Mouse (Mus musculus): Measurements from ENCODE around the gene Unk. TPM values are rescaled to one million over a fixed set of nuclear protein-coding genes. Genes with fewer than 3 reads are reported as not detected.

The Unk gene
- polyA plus RNA-seq, 1 experiment from 2014 or later = 49.1 TPM

GRCm38 (mm10) chr11:116002894-116003293, 27.2 kb upstream of the Unk start:
- no peak for ATAC-seq (ENCODE audit: low FRiP score)
- no peak overlapping the region for H3K4me3 ChIP-seq
- no peak overlapping the region for H3K9ac ChIP-seq
- H3K27me3 ChIP-seq = peaks cover 16% of the 10 kb centered on the region
- H3K4me1 ChIP-seq = peaks cover 23% of the 10 kb centered on the region
- H3K36me3 ChIP-seq = no peaks in the 10 kb centered on the region
- no peak overlapping the region for H3K27ac ChIP-seq
- no peak overlapping the region for H3K4me2 ChIP-seq (replicated peaks)
- H3K9me3 ChIP-seq (replicated peaks) = no peaks in the 10 kb centered on the region
- 88% methylated on average over 3 of the region's 3 CpGs for WGBS

DNA sequence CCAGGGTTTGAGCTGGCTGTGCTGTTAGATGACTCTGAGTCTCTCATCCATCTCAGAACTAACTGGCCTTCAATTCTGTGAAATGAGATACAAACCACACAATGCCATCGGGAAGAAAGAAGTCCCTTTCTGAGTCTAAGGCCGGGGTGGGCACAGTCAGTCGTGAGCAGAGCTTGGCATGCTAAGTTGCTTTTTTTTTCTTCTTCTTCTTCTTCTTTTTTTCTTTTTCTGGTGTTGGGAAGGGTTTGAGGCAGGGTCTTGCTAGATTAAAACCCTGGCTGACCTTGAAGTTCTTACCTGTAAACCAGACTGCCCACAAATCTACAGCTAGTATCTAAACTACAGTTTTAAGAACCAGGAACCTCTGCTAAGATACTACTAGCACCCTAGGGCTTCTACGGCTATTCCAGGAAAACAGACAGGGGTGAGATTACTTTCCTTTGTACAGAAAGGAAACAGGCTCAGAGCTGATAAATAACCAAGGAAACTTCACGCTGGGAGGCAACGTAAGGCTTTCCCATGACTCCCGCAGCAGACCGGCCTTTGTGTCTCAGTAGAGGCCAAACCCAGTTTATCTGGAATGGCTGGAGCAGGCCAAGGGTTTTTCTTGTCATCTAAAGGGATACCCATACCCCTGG, 25.8 kb upstream of the Unk start:
- Histone ChIP-seq H3K9ac (peak overlapping the region; percentile 50), H3K36me3 (no peaks in the 10 kb centered on the region), H3K9me3 (replicated peaks) (no peaks in the 10 kb centered on the region), H3K27me3 (peaks cover 16% of the 10 kb centered on the region), H3K4me3 (peak overlapping the region; percentile 35), H3K4me2 (replicated peaks) (peak overlapping the region; percentile 65), H3K4me1 (peaks cover 23% of the 10 kb centered on the region), H3K27ac (no peak overlapping the region)
- ATAC-seq (ENCODE audit: low FRiP score) = no peak
- 37% methylated on average over 8 of the region's 8 CpGs for WGBS

DNA sequence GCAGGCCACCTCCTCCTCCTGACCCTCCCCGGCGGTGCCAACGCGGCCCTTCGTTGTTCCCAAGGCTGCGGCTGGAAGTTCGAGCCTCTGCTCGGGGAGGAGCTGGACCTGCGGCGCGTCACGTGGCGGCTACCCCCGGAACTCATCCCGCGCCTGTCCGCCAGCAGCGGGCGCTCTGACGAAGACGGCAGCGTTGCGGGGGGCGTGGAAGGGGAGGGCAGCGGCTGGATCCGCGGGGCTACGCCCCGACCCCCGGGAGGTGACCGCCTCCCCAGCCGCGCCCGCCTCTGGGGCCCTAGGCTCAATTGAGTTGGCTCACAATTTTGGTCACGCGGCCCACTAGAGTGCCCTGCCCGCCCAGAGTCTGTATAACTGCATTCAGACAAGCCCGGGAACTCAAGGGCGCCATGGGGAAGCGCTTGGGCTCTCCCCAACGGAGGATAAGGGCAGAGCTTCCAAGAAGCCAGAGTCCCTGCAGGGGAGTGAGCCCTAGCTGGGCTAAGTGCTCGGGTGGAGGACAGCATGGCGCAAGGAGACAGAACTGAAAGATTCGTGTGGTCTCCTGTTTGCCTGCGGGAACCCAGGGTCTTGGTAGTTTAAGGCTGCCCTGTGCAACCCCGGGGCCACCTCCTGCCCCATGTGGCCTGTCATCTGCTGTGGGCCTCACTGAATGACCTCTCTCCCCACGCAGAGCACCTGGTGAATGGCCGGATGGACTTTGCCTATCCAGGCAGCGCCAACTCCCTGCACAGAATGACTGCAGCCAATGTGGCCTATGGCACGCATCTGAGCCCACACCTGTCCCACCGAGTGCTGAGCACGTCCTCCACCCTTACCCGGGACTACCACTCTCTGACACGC, 25.1 kb upstream of the Unk start:
- Histone ChIP-seq H3K36me3 (0 out of 2 replicates have a peak, but pooled peaks cover 6% of the 10 kb centered on the region), H3K9ac (peak overlapping the region; percentile 50), H3K27me3 (peaks cover 12% of the 10 kb centered on the region), H3K27ac (peak overlapping the region; percentile 35; the same call in 1 of the 2 replicates), H3K4me2 (replicated peaks) (peak overlapping the region; percentile 65), H3K4me1 (peaks cover 20% of the 10 kb centered on the region), H3K9me3 (replicated peaks) (no peaks in the 10 kb centered on the region), H3K4me3 (peak overlapping the region; percentile 35)
- 6% methylated on average over 54 of the region's 54 CpGs for WGBS
- peak; percentile 7; the same call in 1 of the 2 replicates for ATAC-seq (ENCODE audit: low FRiP score)

- ATAC-seq (ENCODE audit: low FRiP score) = peak; percentile 46
- Histone ChIP-seq H3K9ac (no peak overlapping the region; the same call in 1 of the 2 replicates), H3K4me2 (replicated peaks) (peak overlapping the region; percentile 65; the same call in 1 of the 2 replicates), H3K4me1 (peaks cover 17% of the 10 kb centered on the region), H3K27me3 (peaks cover 9% of the 10 kb centered on the region; the same call in 1 of the 2 replicates), H3K9me3 (replicated peaks) (no peaks in the 10 kb centered on the region), H3K27ac (no peak overlapping the region), H3K4me3 (no peak overlapping the region; the same call in 1 of the 2 replicates), H3K36me3 (0 out of 2 replicates have a peak, but pooled peaks cover 6% of the 10 kb centered on the region)
- WGBS = 67% methylated on average over 9 of the region's 9 CpGs
Observed at GRCm38 (mm10) chr11:116005701-116006419, 24.3 kb upstream of the Unk start.

GRCm38 (mm10) chr11:116007095-116007850, 22.8 kb upstream of the Unk start:
- H3K4me2 ChIP-seq (replicated peaks) = no peak overlapping the region
- peaks cover 27% of the 10 kb centered on the region for H3K4me1 ChIP-seq
- H3K27me3 ChIP-seq = peaks cover 9% of the 10 kb centered on the region; the same call in 1 of the 2 replicates
- H3K4me3 ChIP-seq = no peak overlapping the region
- WGBS = 87% methylated on average over 28 of the region's 28 CpGs
- H3K9me3 ChIP-seq (replicated peaks) = no peaks in the 10 kb centered on the region
- ATAC-seq (ENCODE audit: low FRiP score) = no peak
- H3K27ac ChIP-seq = no peak overlapping the region
- 0 out of 2 replicates have a peak, but pooled peaks cover 6% of the 10 kb centered on the region for H3K36me3 ChIP-seq
- H3K9ac ChIP-seq = 0 out of 2 replicates have a peak overlapping the region, but pooled peaks have one; percentile 0

GRCm38 (mm10) chr11:116008411-116008810, 21.7 kb upstream of the Unk start:
- WGBS = 90% methylated on average over 11 of the region's 11 CpGs
- H3K27me3 ChIP-seq = peaks cover 11% of the 10 kb centered on the region
- no peak overlapping the region for H3K4me2 ChIP-seq (replicated peaks)
- no peaks in the 10 kb centered on the region for H3K9me3 ChIP-seq (replicated peaks)
- H3K27ac ChIP-seq = no peak overlapping the region
- no peak for ATAC-seq (ENCODE audit: low FRiP score)
- peaks cover 36% of the 10 kb centered on the region for H3K4me1 ChIP-seq
- 0 out of 2 replicates have a peak, but pooled peaks cover 6% of the 10 kb centered on the region for H3K36me3 ChIP-seq
- no peak overlapping the region for H3K9ac ChIP-seq
- no peak overlapping the region for H3K4me3 ChIP-seq

- Histone ChIP-seq H3K27ac (no peak overlapping the region), H3K9me3 (replicated peaks) (no peaks in the 10 kb centered on the region), H3K9ac (no peak overlapping the region), H3K36me3 (0 out of 2 replicates have a peak, but pooled peaks cover 6% of the 10 kb centered on the region), H3K4me3 (no peak overlapping the region), H3K27me3 (peaks cover 11% of the 10 kb centered on the region), H3K4me2 (replicated peaks) (no peak overlapping the region), H3K4me1 (peaks cover 36% of the 10 kb centered on the region)
- WGBS = 79% methylated on average over 13 of the region's 13 CpGs
- no peak for ATAC-seq (ENCODE audit: low FRiP score)
Observed at GRCm38 (mm10) chr11:116008832-116009375, 21.2 kb upstream of the Unk start.

DNA sequence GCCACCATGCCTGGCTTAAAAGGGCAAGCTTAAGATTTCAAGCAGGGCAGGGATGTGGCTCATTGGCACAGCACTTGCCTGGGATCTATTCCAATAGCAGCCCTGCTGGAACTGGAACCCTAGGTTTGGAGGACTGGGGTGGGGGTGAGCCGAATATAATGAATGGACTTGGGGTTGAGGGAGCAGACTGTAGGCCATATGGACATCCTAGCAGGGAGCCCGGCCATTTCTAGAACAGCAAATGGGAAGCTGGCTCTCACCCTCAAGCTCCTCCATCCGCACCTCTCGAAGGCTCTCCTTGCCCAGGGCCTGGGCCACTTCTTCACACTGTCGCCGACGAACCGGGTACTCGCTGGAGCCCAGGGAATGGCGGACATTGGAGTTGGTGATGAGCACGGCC, 20.5 kb upstream of the Unk start:
- ATAC-seq (ENCODE audit: low FRiP score) = no peak
- Histone ChIP-seq H3K9me3 (replicated peaks) (no peaks in the 10 kb centered on the region), H3K27me3 (peaks cover 11% of the 10 kb centered on the region), H3K4me3 (no peak overlapping the region), H3K4me1 (peaks cover 34% of the 10 kb centered on the region), H3K27ac (no peak overlapping the region), H3K4me2 (replicated peaks) (no peak overlapping the region), H3K9ac (no peak overlapping the region), H3K36me3 (0 out of 2 replicates have a peak, but pooled peaks cover 6% of the 10 kb centered on the region)
- WGBS = 87% methylated on average over 11 of the region's 11 CpGs

- Histone ChIP-seq H3K27me3 (peaks cover 10% of the 10 kb centered on the region), H3K27ac (no peak overlapping the region), H3K4me3 (no peak overlapping the region), H3K4me1 (peaks cover 29% of the 10 kb centered on the region), H3K9me3 (replicated peaks) (no peaks in the 10 kb centered on the region), H3K4me2 (replicated peaks) (no peak overlapping the region), H3K9ac (no peak overlapping the region), H3K36me3 (0 out of 2 replicates have a peak, but pooled peaks cover 6% of the 10 kb centered on the region)
- 96% methylated on average over 8 of the region's 8 CpGs for WGBS
- no peak for ATAC-seq (ENCODE audit: low FRiP score)
Observed at GRCm38 (mm10) chr11:116010146-116010545, 20.0 kb upstream of the Unk start.

GRCm38 (mm10) chr11:116010948-116011347, 19.2 kb upstream of the Unk start:
- no peak overlapping the region for H3K4me2 ChIP-seq (replicated peaks)
- ATAC-seq (ENCODE audit: low FRiP score) = no peak
- H3K9ac ChIP-seq = no peak overlapping the region
- no peak overlapping the region for H3K4me3 ChIP-seq
- H3K36me3 ChIP-seq = 0 out of 2 replicates have a peak, but pooled peaks cover 6% of the 10 kb centered on the region
- WGBS = 85% methylated on average over 5 of the region's 5 CpGs
- peaks cover 21% of the 10 kb centered on the region for H3K4me1 ChIP-seq
- H3K9me3 ChIP-seq (replicated peaks) = no peaks in the 10 kb centered on the region
- peaks cover 2% of the 10 kb centered on the region; the same call in 1 of the 2 replicates for H3K27me3 ChIP-seq
- H3K27ac ChIP-seq = no peak overlapping the region
